Mouse (Mus musculus): ENCODE data around the gene Olfr239.
"Not testable (repeated sequence)": the region's sequence is repeated elsewhere in the genome, so short reads cannot be mapped to it uniquely, and the experiment has no call there.

The Olfr239 gene

DNA sequence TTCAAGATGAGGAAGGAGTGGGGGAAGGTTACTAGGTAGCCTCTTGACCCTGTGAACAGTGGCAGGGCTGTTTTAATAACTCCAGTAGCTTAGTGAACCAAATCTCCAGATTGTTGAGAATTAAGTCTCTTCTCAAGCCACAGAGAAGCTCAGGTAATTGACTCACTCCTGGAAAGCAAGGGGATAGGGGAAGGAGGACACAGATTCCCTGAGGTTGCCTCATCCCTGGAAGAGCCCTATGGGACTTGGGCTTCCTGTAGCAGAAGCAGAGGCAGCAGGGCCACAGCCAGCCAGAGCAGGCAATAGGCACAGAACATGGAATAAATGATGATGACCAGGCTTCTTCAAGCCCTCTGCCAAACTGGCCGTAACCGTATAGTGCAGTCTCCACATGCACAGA lies at the start of gene Olfr239:
Gene Olfr239 (plus strand): TSS at position 301 of the 400 bp plus-strand sequence.
- not testable (repeated sequence) for DNase-seq

DNA sequence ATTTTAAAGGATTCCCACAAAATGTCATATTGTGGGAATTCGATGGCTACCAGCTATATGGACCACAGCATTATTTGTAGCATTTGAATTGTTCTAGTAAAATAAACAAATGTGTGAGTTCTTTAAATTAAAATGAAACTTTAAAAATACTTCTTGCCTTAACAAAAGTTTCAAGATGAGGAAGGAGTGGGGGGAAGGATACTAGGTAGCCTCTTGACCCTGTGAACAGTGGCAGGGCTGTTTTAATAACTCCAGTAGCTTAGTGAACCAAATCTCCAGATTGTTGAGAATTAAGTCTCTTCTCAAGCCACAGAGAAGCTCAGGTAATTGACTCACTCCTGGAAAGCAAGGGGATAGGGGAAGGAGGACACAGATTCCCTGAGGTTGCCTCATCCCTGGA lies 23.0 kb upstream of the Olfr239 start, which contains the start of gene Olfr55:
Gene Olfr55 (plus strand): TSS at position 301 of the 400 bp plus-strand sequence.
- not testable (repeated sequence) for DNase-seq

DNA sequence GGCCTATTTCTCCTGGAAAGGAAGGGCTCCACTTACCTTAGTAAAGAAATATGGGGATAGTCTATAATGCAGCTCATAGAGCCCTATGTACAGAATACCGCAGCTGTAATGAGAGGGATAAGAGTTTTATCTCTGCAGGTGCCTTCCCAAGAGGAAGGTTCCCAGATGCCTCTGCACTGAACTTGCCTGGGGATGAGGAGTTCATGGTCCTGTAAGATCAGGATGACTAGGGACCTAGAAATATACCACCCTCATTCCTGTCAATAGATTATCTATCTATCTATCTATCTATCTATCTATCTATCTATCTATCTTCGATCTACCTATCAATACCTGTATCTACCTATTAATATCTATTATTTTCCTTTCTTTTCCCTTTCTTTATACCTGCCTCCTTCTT lies 30.5 kb downstream of the Olfr239 start, which contains the start of gene Olfr1564:
Gene Olfr1564 (minus strand): TSS at position 101 of the 400 bp plus-strand sequence.
- no peak for DNase-seq

DNA sequence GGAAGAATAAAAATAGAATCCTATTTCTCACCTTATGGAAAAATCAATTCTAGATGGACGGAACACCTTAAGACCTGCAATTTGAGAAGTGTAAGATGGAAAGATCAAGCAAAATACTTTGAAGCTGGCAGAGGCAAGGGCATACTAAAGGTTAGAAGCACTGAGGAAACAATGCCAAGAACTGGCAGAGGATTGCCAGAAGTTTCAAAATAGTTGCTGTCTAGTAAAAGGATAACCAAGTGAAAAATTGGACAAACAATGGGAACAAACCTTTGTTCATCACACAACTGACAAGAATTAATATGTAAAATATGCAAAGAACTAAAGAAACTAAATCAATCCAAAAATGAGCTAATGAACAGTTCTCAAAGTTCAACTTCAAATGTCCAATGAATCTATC lies 45.5 kb downstream of the Olfr239 start:
- DNase-seq = not testable (repeated sequence)
